In genomic region chr11:70239541-70240279, GRCm38 (mm10) we compare ENCODE assay signal across 8 mouse cellular contexts. TPM values are rescaled to one million over a fixed set of nuclear protein-coding genes. Genes with fewer than 3 reads are reported as not detected.
DNase-seq lines count a peak whose midpoint lies in the region; ATAC-seq and TF ChIP-seq lines count a peak whose summit lies in the region.

Gene Gm21988 (minus strand): TSS chr11:70239830.
Gene Rnasek (minus strand): TSS chr11:70239842.

- H3K36me3 ChIP-seq in intestine, embryonic 14.5 days (ENCODE audit: control insufficient read depth, insufficient read depth, low read length) = peaks cover 12% of the 10 kb centered on the region

- peak within 1 kb of the TSS; percentile 87 for H3K27ac ChIP-seq in cortical plate, adult 2 months (ENCODE audit: insufficient read depth, low read length)
- H3K27ac ChIP-seq in intestine, embryonic 14.5 days (ENCODE audit: low read depth) = peak within 1 kb of the TSS; percentile 86

- TF ChIP-seq CTCF in cortical plate, adult 2 months (IDR thresholded peaks at IDR 0.05; ENCODE audit: extremely low read depth, insufficient read depth, low read length) = no peak

- H3K4me1 ChIP-seq in cortical plate, adult 2 months (ENCODE audit: control insufficient read depth, insufficient read depth, low read length) = 0 out of 2 replicates have a peak, but pooled peaks cover 3% of the 10 kb centered on the region
- peaks cover 23% of the 10 kb centered on the region for H3K4me1 ChIP-seq in intestine, embryonic 14.5 days (replicated peaks; ENCODE audit: control insufficient read depth, insufficient read depth, low read length)

- H3K27me3 ChIP-seq in intestine, embryonic 14.5 days (replicated peaks; ENCODE audit: control insufficient read depth, insufficient read depth, low read length) = no peaks in the 10 kb centered on the region

- WGBS in intestine, embryonic 14.5 days = 0% methylated on average over 30 of the region's 35 CpGs

- H3K4me2 ChIP-seq in intestine, embryonic 14.5 days (ENCODE audit: low read length) = peak within 1 kb of the TSS; percentile 99

- H3K9me3 ChIP-seq in intestine, embryonic 14.5 days (ENCODE audit: control insufficient read depth, low read length) = no peaks in the 10 kb centered on the region

- peak within 1 kb of the TSS; percentile 83 for H3K9ac ChIP-seq in intestine, embryonic 14.5 days (ENCODE audit: low read length)

- TF ChIP-seq POLR2A in cortical plate, adult 2 months (IDR thresholded peaks at IDR 0.05; ENCODE audit: extremely low read depth, insufficient read depth, low read length) = peak; percentile 91

- intact Hi-C loops in gastrocnemius, postnatal 14 days (cut with DNase I; ENCODE audit: low total_unique reads) = no loop called here
- intact Hi-C loops in left cerebral cortex, postnatal 14 days (cut with DNase I) = no loop called here

- DNase-seq in gastrocnemius, postnatal 14 days = peak; percentile 62
- peak; percentile 98 for DNase-seq in intestine, embryonic 14.5 days (ENCODE audit: low spot score)
- DNase-seq in left cerebral cortex, postnatal 14 days (ENCODE audit: low spot score in 2 of 2) = peak; percentile 81 to 89
- DNase-seq in right cerebral cortex, postnatal 14 days = peak; percentile 64
- DNase-seq in yolk sac, embryonic 10.5 days (ENCODE audit: low spot score) = peak; percentile 89

- peak within 1 kb of the TSS; percentile 84 for H3K4me3 ChIP-seq in cortical plate, adult 2 months (ENCODE audit: insufficient read depth, low read length)
- H3K4me3 ChIP-seq in intestine, embryonic 14.5 days (ENCODE audit: low read depth, low read length) = peak within 1 kb of the TSS; percentile 99

- ATAC-seq in activated CD4-positive, CD25-positive, alpha-beta regulatory T cell, adult 4 months = peak; percentile 45
- ATAC-seq in intestine, embryonic 14.5 days (replicated peaks; ENCODE audit: low FRiP score, low TSS enrichment, low read depth) = peak; percentile 54
- peak; percentile 41 for ATAC-seq in megakaryocyte-erythroid progenitor cell, adult 5-6 weeks (replicated peaks; ENCODE audit: low FRiP score, low TSS enrichment, poor library complexity, severe bottlenecking)

RNA-seq across cellular contexts. Expression of gene Gm21988, which starts in this region (rescaled TPM):
- polyA plus RNA-seq in activated CD4-positive, CD25-positive, alpha-beta regulatory T cell, adult 4 months (2017; shearing (Covaris generic)) = 1 to 10 TPM; 5.2 to 7.6 TPM
- 10.0 and 10.4 TPM in 2 replicates for polyA plus RNA-seq in cortical plate, adult 2 months (2012; rRNA removed)
- 1 to 10 TPM; 2.6 to 2.7 TPM for total RNA-seq in gastrocnemius, postnatal 14 days (2021)
- 9.0 and 9.5 TPM in 2 replicates for polyA plus RNA-seq in intestine, embryonic 14.5 days (2014; fragmentation: Nextera tagmentation; extraction: Ambion mirVana)
- total RNA-seq in left cerebral cortex, postnatal 14 days (2021) = 1 to 10 TPM; 5.9 to 7.3 TPM
- 5.4 and 9.6 TPM in 2 replicates for total RNA-seq in megakaryocyte-erythroid progenitor cell, adult 5-6 weeks (2014; fragmentation: Nextera tagmentation)
- 0.33 and 0.91 TPM in 2 replicates for total RNA-seq in megakaryocyte-erythroid progenitor cell, adult 5-6 weeks (2017)

RNA-seq across cellular contexts. Expression of gene Rnasek, which starts in this region (rescaled TPM):
- 100 to 1,000 TPM; 228 to 245 TPM for polyA plus RNA-seq in activated CD4-positive, CD25-positive, alpha-beta regulatory T cell, adult 4 months (2017; shearing (Covaris generic))
- 330 and 337 TPM in 2 replicates for polyA plus RNA-seq in cortical plate, adult 2 months (2012; rRNA removed)
- total RNA-seq in gastrocnemius, postnatal 14 days (2021) = 10 to 100 TPM; 96.0 to 96.9 TPM
- polyA plus RNA-seq in intestine, embryonic 14.5 days (2014; fragmentation: Nextera tagmentation; extraction: Ambion mirVana) = 153 and 165 TPM in 2 replicates
- total RNA-seq in left cerebral cortex, postnatal 14 days (2021) = 100 to 1,000 TPM; 291 TPM
- 109 and 125 TPM in 2 replicates for total RNA-seq in megakaryocyte-erythroid progenitor cell, adult 5-6 weeks (2014; fragmentation: Nextera tagmentation)
- total RNA-seq in megakaryocyte-erythroid progenitor cell, adult 5-6 weeks (2017) = 19.7 and 27.5 TPM in 2 replicates

Comparison
In these comparisons a context has a peak if more than half of its experiments do, and no peak if none do; other contexts are left out.
1. Peak in every context shown above with its lines: DNase-seq, ATAC-seq, H3K4me3 ChIP-seq and H3K27ac ChIP-seq.